Mouse (Mus musculus): ENCODE measurements at regions not wholly inside any gene's neighbourhood (a gene's known extent, or its start where the extent isn't known, plus 50 kb on each side); places are given as distances from the start of the nearest gene placed in this dataset.

- DNase-seq (ENCODE audit: low read depth, low spot score) = no peak
Observed at GRCm38 (mm10) chr9:23911851-23912250, 185.9 kb upstream of the Npsr1 start.

- DNase-seq (ENCODE audit: low read depth, low spot score) = no peak
Observed at GRCm38 (mm10) chr9:23917345-23917744, 180.5 kb upstream of the Npsr1 start.

GRCm38 (mm10) chr9:23919191-23919904, 178.4 kb upstream of the Npsr1 start:
- no peak for DNase-seq (ENCODE audit: low read depth, low spot score)

GRCm38 (mm10) chr9:23932185-23932584, 165.6 kb upstream of the Npsr1 start:
- DNase-seq (ENCODE audit: low read depth, low spot score) = no peak

- DNase-seq (ENCODE audit: low read depth, low spot score) = no peak
Observed at GRCm38 (mm10) chr9:23934282-23934681, 163.5 kb upstream of the Npsr1 start.

- DNase-seq (ENCODE audit: low read depth, low spot score) = peak; percentile 90
Observed at GRCm38 (mm10) chr9:23952543-23952942, 145.3 kb upstream of the Npsr1 start.

- DNase-seq (ENCODE audit: low read depth, low spot score) = no peak
Observed at GRCm38 (mm10) chr9:23956593-23956992, 141.2 kb upstream of the Npsr1 start.

GRCm38 (mm10) chr9:23969736-23970135, 128.1 kb upstream of the Npsr1 start:
- DNase-seq (ENCODE audit: low read depth, low spot score) = no peak

GRCm38 (mm10) chr9:23973206-23973605, 124.6 kb upstream of the Npsr1 start:
- no peak for DNase-seq (ENCODE audit: low read depth, low spot score)

- peak; percentile 52 for DNase-seq (ENCODE audit: low read depth, low spot score)
Observed at GRCm38 (mm10) chr9:23977574-23977973, 120.2 kb upstream of the Npsr1 start.

- no peak for DNase-seq (ENCODE audit: low read depth, low spot score)
Observed at GRCm38 (mm10) chr9:24006353-24006752, 91.4 kb upstream of the Npsr1 start.

GRCm38 (mm10) chr9:24038274-24038673, 59.5 kb upstream of the Npsr1 start:
- DNase-seq (ENCODE audit: low read depth, low spot score) = no peak

Measured in telencephalon, adult 2 months (tissue).